Mouse (Mus musculus) neural tube, embryonic 11.5 days (tissue): ENCODE measurements around the gene Slc22a28. TPM values are rescaled to one million over a fixed set of nuclear protein-coding genes. Genes with fewer than 3 reads are reported as not detected.
"Not testable (repeated sequence)": the region's sequence is repeated elsewhere in the genome, so short reads cannot be mapped to it uniquely, and the experiment has no call there.

ENCODE experiments used
- ATAC-seq: fragments of 200-750 bp; cut with Nextera tagmentation; 2 replicates; pipeline ENCODE4 v1.8.0; 2017; ENCODE audit warnings: moderate number of reproducible peaks, mild to moderate bottlenecking, moderate TSS enrichment, moderate library complexity; ENCODE audit not compliant: insufficient read depth, low FRiP score, low TSS enrichment
- DNase-seq: peaks from one replicate; pipeline ENCODE4 v3.0.0-alpha.2; 2015; ENCODE audit warnings: low spot score
- H3K27ac ChIP-seq: fragments of 300-500 bp; sonication (generic); 2 replicates; pipeline ENCODE4 v1.5.1; 2014; ENCODE audit warnings: low read depth, mild to moderate bottlenecking, low read length
- H3K27me3 ChIP-seq: fragments of 300-500 bp; sonication (generic); 2 replicates; pipeline ENCODE4 v1.6.1; 2014; ENCODE audit warnings: mild to moderate bottlenecking, low read length, mixed read lengths; ENCODE audit not compliant: control insufficient read depth, insufficient read depth
- H3K36me3 ChIP-seq: fragments of 300-500 bp; sonication (generic); 2 replicates; pipeline ENCODE4 v1.6.1; 2014; ENCODE audit warnings: mild to moderate bottlenecking, low read length, moderate library complexity, mixed read lengths; ENCODE audit not compliant: control insufficient read depth, insufficient read depth
- H3K4me1 ChIP-seq: fragments of 300-500 bp; sonication (generic); 2 replicates; pipeline ENCODE4 v1.6.1; 2014; ENCODE audit warnings: low read length, mixed read lengths; ENCODE audit not compliant: control insufficient read depth, insufficient read depth
- H3K4me2 ChIP-seq: fragments of 300-500 bp; sonication (generic); 2 replicates; pipeline ENCODE4 v1.6.1; 2014; ENCODE audit warnings: low read depth, mild to moderate bottlenecking, moderate library complexity
- H3K4me3 ChIP-seq: fragments of 300-500 bp; sonication (generic); 2 replicates; pipeline ENCODE4 v1.5.1; 2014; ENCODE audit warnings: low read depth, low read length
- H3K9ac ChIP-seq: fragments of 300-500 bp; sonication (generic); 2 replicates; pipeline ENCODE4 v1.6.1; 2014; ENCODE audit warnings: mild to moderate bottlenecking, low read length
- H3K9me3 ChIP-seq: fragments of 300-500 bp; sonication (generic); 2 replicates; pipeline ENCODE4 v1.6.1; 2016; ENCODE audit warnings: low read length; ENCODE audit not compliant: control insufficient read depth
- WGBS: fragments of 180-500 bp; shearing (Covaris S2); extraction: QIAGEN DNeasy Blood & Tissue Kit; methylation state at CpG from one replicate; pipeline ENCODE4 v1.1.7; 2014; 5-methylcytosine and 5-hydroxymethylcytosine counted together
- polyA plus RNA-seq: library from polyadenylated mRNA; unstranded; fragments of >200 nt; fragmentation: Nextera tagmentation; extraction: Ambion mirVana; gene quantifications from 2 replicates; pipeline ENCODE4 v1.2.1, GENCODE M21; 2014

Slc22a28 gene
- polyA plus RNA-seq: not detected in 2 replicates

DNA sequence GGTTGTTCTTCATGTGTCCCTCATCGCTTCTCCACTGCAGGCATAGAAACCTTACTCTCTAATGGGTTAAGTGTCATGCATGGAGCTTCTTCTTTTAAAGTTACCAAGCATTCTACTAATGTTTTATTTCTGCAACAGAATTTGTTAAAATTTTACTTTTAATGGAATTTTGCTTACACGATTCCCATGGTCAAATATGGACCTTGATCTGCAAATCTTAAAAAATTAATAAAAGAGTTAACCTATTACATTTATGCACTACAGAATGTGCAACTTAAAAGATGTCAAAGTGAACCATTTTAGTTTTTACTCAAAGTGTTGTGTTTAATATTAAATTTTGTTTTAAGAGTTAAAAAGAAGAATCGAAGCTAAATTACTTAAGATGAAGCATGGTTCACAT lies at the start of gene Slc22a28:
Gene Slc22a28, minus strand, starts transcription at position 102 of the 400 bp plus-strand sequence.
- DNase-seq, H3K27me3 ChIP-seq, H3K4me1 ChIP-seq, H3K4me2 ChIP-seq, H3K9me3 ChIP-seq, ATAC-seq, H3K27ac ChIP-seq, H3K4me3 ChIP-seq, H3K36me3 ChIP-seq, H3K9ac ChIP-seq: not testable (repeated sequence)
- WGBS: 90% methylated on average over 2 of the region's 3 CpGs

DNA sequence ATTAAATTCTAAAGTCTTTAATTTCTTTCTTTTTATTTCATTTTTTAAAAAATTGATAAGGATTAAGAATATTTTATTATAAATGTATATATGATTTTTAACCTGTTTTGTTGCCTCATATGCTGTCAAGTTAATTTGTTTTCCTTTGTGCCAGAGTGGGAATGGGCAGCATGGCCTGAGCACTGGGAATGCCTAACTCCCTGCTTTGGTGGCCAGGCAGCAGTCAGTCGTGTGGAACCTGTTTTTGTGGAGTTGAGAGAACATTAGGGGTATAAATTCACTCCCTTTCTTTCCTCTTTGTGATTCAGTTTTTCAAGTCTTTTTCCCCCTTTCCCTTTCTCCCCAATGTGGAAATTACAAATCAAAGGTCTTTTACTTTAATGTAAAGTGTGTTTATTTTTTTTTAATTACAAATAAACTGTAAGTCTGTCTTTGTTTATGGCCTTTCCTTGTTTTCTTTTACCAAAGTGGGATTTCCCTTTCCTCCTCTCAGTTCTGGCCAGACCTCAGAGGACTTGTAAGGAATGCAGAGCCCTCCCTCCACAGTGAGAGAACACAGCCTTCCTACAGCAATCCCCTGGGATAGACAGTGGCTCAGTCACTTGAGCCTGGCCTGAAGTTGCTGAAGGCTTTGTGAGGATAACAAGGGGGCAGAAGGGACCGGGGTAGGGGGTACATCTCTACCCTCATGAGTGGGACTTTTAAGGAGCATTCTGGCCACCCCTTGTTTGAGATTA lies 17.2 kb upstream of the Slc22a28 start:
- no peak for ATAC-seq
- Histone ChIP-seq H3K4me3 (no peak overlapping the region), H3K36me3 (no peaks in the 10 kb centered on the region), H3K4me2 (no peak overlapping the region), H3K9me3 (peaks cover 3% of the 10 kb centered on the region; the same call in 1 of the 2 replicates), H3K27ac (no peak overlapping the region), H3K27me3 (no peaks in the 10 kb centered on the region), H3K9ac (no peak overlapping the region), H3K4me1 (no peaks in the 10 kb centered on the region)
- DNase-seq: no peak
- WGBS: 62% methylated on average over 2 of the region's 2 CpGs

DNA sequence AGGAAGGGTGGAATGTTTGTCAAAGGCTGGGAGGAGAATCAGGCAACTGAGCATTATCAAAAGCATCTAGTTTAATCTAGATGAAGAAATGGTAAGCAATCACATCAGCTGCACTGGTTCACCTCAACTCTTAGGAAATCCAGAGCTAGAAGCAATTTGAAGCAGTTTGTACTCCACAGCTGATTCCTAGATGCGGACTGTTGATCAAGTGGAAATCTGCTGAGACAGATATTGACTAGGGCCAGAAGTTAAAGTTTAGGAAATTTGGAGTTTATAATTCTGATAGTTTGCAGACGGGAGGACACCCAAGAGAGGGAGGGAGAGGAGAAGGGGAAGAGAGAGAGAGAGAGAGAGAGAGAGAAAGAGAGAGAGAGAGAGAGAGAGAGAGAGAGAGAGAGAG lies 10.9 kb upstream of the Slc22a28 start:
- not testable (repeated sequence) for H3K4me2 ChIP-seq, H3K36me3 ChIP-seq, DNase-seq, H3K9me3 ChIP-seq, H3K4me3 ChIP-seq, H3K27ac ChIP-seq, H3K27me3 ChIP-seq, H3K4me1 ChIP-seq, H3K9ac ChIP-seq, ATAC-seq
- 85% methylated on average over 2 of the region's 2 CpGs for WGBS

DNA sequence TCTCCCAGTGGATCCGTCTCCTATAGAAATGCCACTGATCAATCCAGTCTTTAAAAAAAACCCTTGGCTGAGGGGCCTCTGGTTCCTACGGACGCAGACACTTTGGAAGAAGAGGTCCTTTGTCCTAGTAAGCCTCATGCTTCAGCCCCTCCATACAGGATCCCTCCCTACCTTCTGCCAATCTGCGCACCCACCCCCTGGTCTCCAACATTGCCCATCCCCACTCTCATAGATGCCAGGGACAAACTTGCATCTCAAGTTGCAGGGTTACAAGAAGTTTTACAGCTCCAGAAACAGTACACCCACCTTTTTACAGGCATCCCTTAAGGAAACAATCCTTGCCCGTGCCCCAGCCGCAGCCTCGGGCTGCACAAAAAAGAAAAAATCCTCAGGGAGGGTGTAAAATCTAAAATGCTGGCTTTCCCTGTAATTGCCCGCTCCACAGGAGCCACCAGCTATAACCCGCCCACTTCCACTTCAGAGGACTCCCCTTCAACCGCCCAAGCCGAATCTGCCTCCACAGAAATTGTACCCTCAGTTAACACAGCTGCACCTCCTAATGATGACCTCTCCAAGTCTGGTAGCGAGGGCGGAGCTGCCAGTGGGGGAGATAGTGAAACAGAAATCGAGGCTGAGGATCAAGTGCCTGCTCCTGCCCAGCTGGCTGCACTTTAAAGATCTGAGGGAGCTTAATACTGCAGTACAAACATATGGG lies 2.5 kb upstream of the Slc22a28 start:
- not testable (repeated sequence) for H3K27me3 ChIP-seq, H3K27ac ChIP-seq, DNase-seq, H3K4me2 ChIP-seq, ATAC-seq, H3K9ac ChIP-seq, H3K4me3 ChIP-seq, H3K9me3 ChIP-seq, H3K4me1 ChIP-seq, H3K36me3 ChIP-seq
- 43% methylated on average over 14 of the region's 14 CpGs for WGBS

DNA sequence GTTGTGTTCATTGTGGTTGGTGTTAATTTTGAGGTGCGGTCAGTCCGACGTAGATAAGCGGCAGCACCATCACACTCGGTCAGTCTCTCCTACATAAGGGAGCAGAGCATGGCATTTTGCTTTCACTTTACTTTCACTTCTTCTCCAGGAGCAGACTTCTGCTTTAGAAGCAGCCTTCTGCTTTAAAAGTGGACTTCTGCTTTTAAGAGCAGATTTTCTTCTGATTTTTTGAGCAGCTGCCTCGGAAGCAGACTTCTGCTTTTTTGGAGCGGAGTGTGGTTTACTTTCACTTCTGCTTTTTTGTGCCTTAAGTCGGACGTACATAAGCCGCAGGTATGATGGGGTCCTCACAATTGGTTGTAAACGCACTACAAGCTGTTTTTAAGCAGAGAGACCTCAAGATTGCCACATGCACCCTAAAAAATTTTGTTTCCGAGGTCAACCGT lies 111.9 kb downstream of the Slc22a28 start:
- ATAC-seq: no peak
- H3K27me3 ChIP-seq: no peaks in the 10 kb centered on the region
- WGBS: 92% methylated on average over 13 of the region's 13 CpGs

DNA sequence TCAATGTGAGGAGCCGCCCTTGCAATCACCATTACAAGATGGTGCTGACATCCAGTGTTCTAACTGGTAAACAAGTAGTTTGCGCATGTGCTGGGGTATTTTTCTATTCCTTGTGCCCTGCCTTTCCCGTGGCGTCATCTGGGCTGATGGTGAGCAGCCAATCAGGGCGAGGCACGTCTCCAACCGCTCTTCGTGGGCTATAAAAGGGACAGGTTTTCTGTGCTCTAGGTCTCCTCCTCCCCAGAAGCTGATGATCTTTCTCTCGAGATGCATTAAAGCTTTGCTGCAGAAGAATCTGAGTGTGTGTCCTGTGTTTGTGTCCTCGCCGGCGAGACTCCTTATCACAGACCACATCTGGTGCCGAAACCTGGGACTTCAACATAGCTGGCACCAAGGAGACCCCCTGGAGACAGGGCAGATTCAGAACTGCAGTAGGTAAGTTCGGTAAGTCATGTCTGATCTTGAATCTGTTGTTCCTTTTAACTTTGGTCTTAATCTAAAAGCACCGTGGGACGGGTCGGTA lies 112.4 kb downstream of the Slc22a28 start:
- H3K4me1 ChIP-seq: not testable (repeated sequence)

More for the DNA sequence above, 111.9 kb downstream of the Slc22a28 start:
- Histone ChIP-seq H3K9ac (no peak overlapping the region), H3K36me3 (no peaks in the 10 kb centered on the region), H3K4me2 (no peak overlapping the region), H3K4me3 (no peak overlapping the region), H3K9me3 (peaks cover 4% of the 10 kb centered on the region), H3K27ac (no peak overlapping the region), H3K4me1 (no peaks in the 10 kb centered on the region)
- DNase-seq: no peak

DNA sequence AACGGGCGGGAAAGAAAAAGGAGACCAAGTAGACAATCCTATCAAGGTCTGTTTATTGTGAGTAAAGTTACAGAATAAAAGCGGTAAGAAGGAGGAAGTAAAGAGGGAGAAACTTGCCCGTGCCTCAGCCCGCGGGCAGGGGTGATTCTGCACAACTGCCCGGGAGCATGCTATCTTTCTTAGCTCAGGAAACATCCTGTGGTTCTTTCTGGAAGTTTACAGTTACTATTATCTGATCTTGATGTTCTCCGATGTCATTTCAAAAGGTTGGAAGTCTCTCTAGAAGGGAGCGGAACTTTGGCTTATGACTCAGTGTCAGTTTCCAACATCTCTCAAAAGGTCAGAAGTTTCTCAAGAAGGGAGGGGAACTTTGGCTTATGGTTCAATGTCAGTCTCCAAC lies 113.2 kb downstream of the Slc22a28 start:
- not testable (repeated sequence) for ATAC-seq, DNase-seq, H3K4me2 ChIP-seq, H3K27ac ChIP-seq, H3K36me3 ChIP-seq, H3K4me3 ChIP-seq, H3K9ac ChIP-seq, H3K27me3 ChIP-seq, H3K4me1 ChIP-seq, H3K9me3 ChIP-seq
- WGBS: 95% methylated on average over 9 of the region's 9 CpGs

More for the DNA sequence above, 112.4 kb downstream of the Slc22a28 start:
- H3K4me2 ChIP-seq, H3K9me3 ChIP-seq, H3K27me3 ChIP-seq, DNase-seq, H3K36me3 ChIP-seq, H3K9ac ChIP-seq, H3K4me3 ChIP-seq, H3K27ac ChIP-seq, ATAC-seq: not testable (repeated sequence)
- WGBS: 90% methylated on average over 17 of the region's 17 CpGs
